Mouse (Mus musculus) gastrocnemius, adult 2 months (tissue): ENCODE measurements around the gene Msmp. TPM values are rescaled to one million over a fixed set of nuclear protein-coding genes. Genes with fewer than 3 reads are reported as not detected.

Experiments used
- DNase-seq: peaks from one replicate; pipeline ENCODE4 v3.0.0; 2022
- H3K27ac ChIP-seq: fragments of 200-600 bp; 2 replicates; pipeline ENCODE4 v1.8.1; 2022; ENCODE audit warnings: mild to moderate bottlenecking
- H3K4me3 ChIP-seq: fragments of 200-600 bp; 2 replicates; pipeline ENCODE4 v1.8.1; 2022; ENCODE audit warnings: mild to moderate bottlenecking, moderate library complexity
- CTCF ChIP-seq: fragments of 200-600 bp; IDR thresholded peaks from 2 replicates; pipeline ENCODE4 v1.8.1; 2022; ENCODE audit warnings: antibody characterized with exemption, mild to moderate bottlenecking, moderate library complexity
- intact Hi-C: fragments of 180-260 bp; cut with DNase I; formaldehyde crosslinking; loops from one replicate; pipeline ENCODE4 v1.15.1; 2025
- total RNA-seq, 2 experiments: library from RNA; stranded (reverse); gene quantifications; 2 replicates each; pipeline ENCODE4 v1.2.3; 2021

The Msmp gene
- total RNA-seq, 2 experiments from 2014 or later = 0.45 TPM; not detected in 1

- Histone ChIP-seq H3K4me3 (peak overlapping the region; percentile 83; the same call in 1 of the 2 replicates), H3K27ac (0 out of 2 replicates have a peak overlapping the region, but pooled peaks have one; percentile 20)
- intact Hi-C loops = loop anchor here (5.0 kb wide), 1 partner anchor 93 kb away; the partner anchor contains the start of gene Hint2
- DNase-seq = no peak
- no peak for TF ChIP-seq CTCF
Observed at GRCm38 (mm10) chr4:43564231-43564630, 20.1 kb downstream of the Msmp start.

- no peak for TF ChIP-seq CTCF
- DNase-seq = no peak
- H3K4me3 ChIP-seq = peak overlapping the region; percentile 83
- intact Hi-C loops = loop anchor here (2.0 to 5.0 kb wide), 2 partner anchors 15 to 94 kb away; partner anchors contain the start of genes Gba2, Hint2 and Rgp1
- H3K27ac ChIP-seq = peak overlapping the region; percentile 99
Observed at GRCm38 (mm10) chr4:43563601-43563875, 20.8 kb downstream of the Msmp start.

- H3K27ac ChIP-seq = peak overlapping the region; percentile 99
- no peak for TF ChIP-seq CTCF
- no peak for DNase-seq
- H3K4me3 ChIP-seq = peak overlapping the region; percentile 83
- intact Hi-C loops = loop anchor here (2.0 to 5.0 kb wide), 2 partner anchors 16 to 94 kb away; partner anchors contain the start of genes Gba2, Hint2 and Rgp1
Observed at GRCm38 (mm10) chr4:43562769-43563600, 21.3 kb downstream of the Msmp start.

- intact Hi-C loops = loop anchor here (2.0 to 5.0 kb wide), 2 partner anchors 17 to 95 kb away; partner anchors contain the start of genes Gba2, Hint2 and Rgp1
- H3K4me3 ChIP-seq = peak within 1 kb of the TSS; percentile 83
- peak within 1 kb of the TSS; percentile 99 for H3K27ac ChIP-seq
- DNase-seq = peak; percentile 95
- TF ChIP-seq CTCF = peak; percentile 19; the same call in 1 of the 2 replicates
Observed at GRCm38 (mm10) chr4:43561997-43562768, 22.1 kb downstream of the Msmp start, which contains the start of the genes Creb3 and Tln1. TSS of gene Creb3 (plus strand) at chr4:43562332. TSS of gene Tln1 (minus strand) at chr4:43562691.

- DNase-seq = no peak
- peak overlapping the region; percentile 99 for H3K27ac ChIP-seq
- TF ChIP-seq CTCF = no peak
- H3K4me3 ChIP-seq = peak overlapping the region; percentile 83
- intact Hi-C loops = loop anchor here (5.0 kb wide), 1 partner anchor 96 kb away; the partner anchor contains the start of gene Hint2
Observed at GRCm38 (mm10) chr4:43561436-43561996, 22.8 kb downstream of the Msmp start.

- intact Hi-C loops = loop anchor here (5.0 kb wide), 1 partner anchor 96 kb away; the partner anchor contains the start of gene Hint2
- Histone ChIP-seq H3K27ac (peak overlapping the region; percentile 99), H3K4me3 (peak overlapping the region; percentile 83)
- no peak for DNase-seq
- no peak for TF ChIP-seq CTCF
Observed at GRCm38 (mm10) chr4:43560976-43561375, 23.3 kb downstream of the Msmp start.

GRCm38 (mm10) chr4:43560243-43560611 lies 24.1 kb downstream of the Msmp start:
- peak overlapping the region; percentile 83 for H3K4me3 ChIP-seq
- peak overlapping the region; percentile 99 for H3K27ac ChIP-seq
- intact Hi-C loops = loop anchor here (5.0 kb wide), 1 partner anchor 97 kb away; the partner anchor contains the start of gene Hint2
- TF ChIP-seq CTCF = no peak
- DNase-seq = peak; percentile 66

- intact Hi-C loops = loop anchor here (5.0 to 10.0 kb wide), 2 partner anchors 98 to 525 kb away; partner anchors contain the start of genes Hint2 and Stoml2
- Histone ChIP-seq H3K27ac (peak overlapping the region; percentile 99), H3K4me3 (peak overlapping the region; percentile 83)
- no peak for TF ChIP-seq CTCF
- no peak for DNase-seq
Observed at GRCm38 (mm10) chr4:43559519-43560242, 24.6 kb downstream of the Msmp start.

- peak overlapping the region; percentile 83 for H3K4me3 ChIP-seq
- intact Hi-C loops = loop anchor here (10.0 kb wide), 1 partner anchor 524 kb away; the partner anchor contains the start of gene Stoml2
- TF ChIP-seq CTCF = no peak
- peak overlapping the region; percentile 99 for H3K27ac ChIP-seq
- DNase-seq = peak; percentile 68
Observed at GRCm38 (mm10) chr4:43558631-43559356, 25.5 kb downstream of the Msmp start.

- TF ChIP-seq CTCF = no peak
- Histone ChIP-seq H3K27ac (peak overlapping the region; percentile 99), H3K4me3 (peak overlapping the region; percentile 83)
- no peak for DNase-seq
- intact Hi-C loops = loop anchor here (10.0 kb wide), 1 partner anchor 523 kb away; the partner anchor contains the start of gene Stoml2
Observed at GRCm38 (mm10) chr4:43558028-43558630, 26.2 kb downstream of the Msmp start.
